Mouse (Mus musculus) midbrain, embryonic 14.5 days (tissue): ENCODE results near the gene F11r. TPM values are rescaled to one million over a fixed set of nuclear protein-coding genes. Genes with fewer than 3 reads are reported as not detected.

ENCODE experiments used
- ATAC-seq: fragments of 200-750 bp; cut with Nextera tagmentation; 2 replicates; pipeline ENCODE4 v1.8.0; 2017; ENCODE audit warnings: moderate number of reproducible peaks, moderate library complexity; ENCODE audit not compliant: low FRiP score, low TSS enrichment
- DNase-seq: peaks from one replicate; pipeline ENCODE4 v3.0.0-alpha.2; 2015
- H3K27ac ChIP-seq: fragments of 300-500 bp; sonication (generic); replicated peaks from 2 replicates; pipeline ENCODE4 v1.5.1; 2014; ENCODE audit warnings: mild to moderate bottlenecking, low read depth, low read length, moderate library complexity
- H3K27me3 ChIP-seq: fragments of 300-500 bp; sonication (generic); 2 replicates; pipeline ENCODE4 v1.6.1; 2014; ENCODE audit warnings: low read length, control low read depth, mixed read lengths; ENCODE audit not compliant: control insufficient read depth, insufficient read depth
- H3K36me3 ChIP-seq: fragments of 300-500 bp; sonication (generic); 2 replicates; pipeline ENCODE4 v1.6.1; 2014; ENCODE audit warnings: low read length, control low read depth; ENCODE audit not compliant: control insufficient read depth, insufficient read depth
- H3K4me1 ChIP-seq: fragments of 300-500 bp; sonication (generic); 2 replicates; pipeline ENCODE4 v1.6.1; 2014; ENCODE audit warnings: mild to moderate bottlenecking, antibody characterized with exemption, low read length, control low read depth; ENCODE audit not compliant: control insufficient read depth, insufficient read depth
- H3K4me2 ChIP-seq: fragments of 300-500 bp; sonication (generic); 2 replicates; pipeline ENCODE4 v1.6.1; 2014; ENCODE audit warnings: mild to moderate bottlenecking, low read length, moderate library complexity
- H3K4me3 ChIP-seq: fragments of 300-500 bp; sonication (generic); replicated peaks from 2 replicates; pipeline ENCODE4 v1.5.1; 2014; ENCODE audit warnings: low read depth, low read length
- H3K9ac ChIP-seq: fragments of 300-500 bp; sonication (generic); replicated peaks from 2 replicates; pipeline ENCODE4 v1.6.1; 2014; ENCODE audit warnings: mild to moderate bottlenecking, low read length, moderate library complexity
- H3K9me3 ChIP-seq: fragments of 300-500 bp; sonication (generic); 2 replicates; pipeline ENCODE4 v1.6.1; 2016; ENCODE audit warnings: low read length, control low read depth, mixed read lengths; ENCODE audit not compliant: control insufficient read depth
- WGBS: fragments of 180-500 bp; shearing (Covaris S2); extraction: QIAGEN DNeasy Blood & Tissue Kit; methylation state at CpG from one replicate; pipeline ENCODE4 v1.1.7; 2014; 5-methylcytosine and 5-hydroxymethylcytosine counted together
- polyA plus RNA-seq: library from polyadenylated mRNA; unstranded; fragments of >200 nt; fragmentation: Nextera tagmentation; extraction: Ambion mirVana; gene quantifications from 2 replicates; pipeline ENCODE4 v1.2.1, GENCODE M21; 2014

F11r gene
- polyA plus RNA-seq, 1 experiment from 2014 or later: 8.1 TPM

DNA sequence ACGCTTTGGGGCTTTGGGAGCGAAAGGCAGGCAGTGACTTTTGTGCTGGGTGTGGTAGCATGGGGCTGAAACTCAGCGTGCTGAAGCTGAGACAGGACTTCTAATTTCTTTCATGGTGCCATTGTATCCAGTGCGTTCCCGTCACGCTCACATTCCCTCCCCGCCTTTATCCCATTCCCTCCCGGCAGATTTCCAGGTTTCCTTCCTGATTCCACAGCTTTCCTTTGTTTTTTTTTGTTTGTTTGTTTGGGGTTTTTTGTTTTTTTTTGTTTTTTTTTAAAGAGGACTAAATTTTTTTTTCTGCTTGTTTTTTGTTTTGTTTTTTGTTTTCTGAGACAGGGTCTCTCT is 5.1 kb downstream of the F11r start:
- Histone ChIP-seq H3K4me3 (no peak overlapping the region), H3K27ac (no peak overlapping the region), H3K9ac (no peak overlapping the region), H3K4me2 (no peak overlapping the region), H3K4me1 (peaks cover 12% of the 10 kb centered on the region; the same call in 1 of the 2 replicates), H3K36me3 (no peaks in the 10 kb centered on the region), H3K27me3 (peaks cover 26% of the 10 kb centered on the region), H3K9me3 (0 out of 2 replicates have a peak, but pooled peaks cover 7% of the 10 kb centered on the region)
- no peak for ATAC-seq
- DNase-seq: no peak
- 51% methylated on average over 8 of the region's 8 CpGs for WGBS

DNA sequence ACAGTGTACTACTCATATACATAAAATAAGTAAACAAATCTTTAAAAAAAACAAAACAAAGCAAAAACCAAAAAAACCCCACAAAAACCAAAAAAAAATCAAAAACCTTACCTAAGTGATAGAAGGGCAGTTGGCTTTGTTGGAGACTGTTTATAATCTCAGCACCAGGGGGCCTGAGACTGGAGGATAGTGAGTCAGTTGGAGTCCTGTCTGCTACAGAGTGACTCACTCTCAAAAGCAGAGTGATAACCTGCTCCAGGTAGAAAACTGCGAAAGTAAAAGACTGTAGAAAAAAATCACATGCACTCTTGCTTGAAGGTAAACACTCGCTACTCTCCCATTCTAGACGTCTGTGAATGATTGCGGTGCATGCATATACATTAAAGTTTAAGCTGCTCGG is 7.7 kb downstream of the F11r start:
- 0 out of 2 replicates have a peak, but pooled peaks cover 7% of the 10 kb centered on the region for H3K9me3 ChIP-seq
- no peak overlapping the region for H3K27ac ChIP-seq
- no peak for DNase-seq
- no peak overlapping the region for H3K4me3 ChIP-seq
- ATAC-seq: no peak
- no peaks in the 10 kb centered on the region for H3K27me3 ChIP-seq
- no peaks in the 10 kb centered on the region for H3K36me3 ChIP-seq
- WGBS: 87% methylated on average over 5 of the region's 5 CpGs
- no peaks in the 10 kb centered on the region for H3K4me1 ChIP-seq
- H3K4me2 ChIP-seq: no peak overlapping the region
- no peak overlapping the region for H3K9ac ChIP-seq

DNA sequence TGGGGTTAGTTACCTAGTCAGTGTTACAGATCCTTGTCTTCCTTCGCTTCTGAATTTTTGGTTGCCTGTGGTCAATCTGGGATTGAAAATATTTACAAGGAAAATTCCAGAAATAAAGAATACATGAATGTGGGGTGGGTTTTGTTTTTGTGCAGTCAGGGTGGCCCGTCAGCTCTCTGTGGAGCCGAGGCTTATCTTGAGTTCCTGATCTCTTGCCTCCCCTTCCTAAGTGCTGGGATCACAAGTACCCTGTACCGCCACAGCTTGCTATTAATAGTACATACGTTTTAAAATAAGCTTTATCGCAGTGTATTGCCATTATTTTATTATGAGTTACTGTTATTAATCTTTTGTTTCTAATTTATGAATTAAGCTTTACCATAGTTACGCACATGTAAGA is 9.5 kb downstream of the F11r start:
- Histone ChIP-seq H3K4me2 (no peak overlapping the region), H3K27ac (no peak overlapping the region), H3K36me3 (no peaks in the 10 kb centered on the region), H3K27me3 (no peaks in the 10 kb centered on the region), H3K4me1 (no peaks in the 10 kb centered on the region), H3K9me3 (0 out of 2 replicates have a peak, but pooled peaks cover 7% of the 10 kb centered on the region), H3K4me3 (no peak overlapping the region), H3K9ac (no peak overlapping the region)
- ATAC-seq: no peak
- 90% methylated on average over 7 of the region's 7 CpGs for WGBS
- no peak for DNase-seq

DNA sequence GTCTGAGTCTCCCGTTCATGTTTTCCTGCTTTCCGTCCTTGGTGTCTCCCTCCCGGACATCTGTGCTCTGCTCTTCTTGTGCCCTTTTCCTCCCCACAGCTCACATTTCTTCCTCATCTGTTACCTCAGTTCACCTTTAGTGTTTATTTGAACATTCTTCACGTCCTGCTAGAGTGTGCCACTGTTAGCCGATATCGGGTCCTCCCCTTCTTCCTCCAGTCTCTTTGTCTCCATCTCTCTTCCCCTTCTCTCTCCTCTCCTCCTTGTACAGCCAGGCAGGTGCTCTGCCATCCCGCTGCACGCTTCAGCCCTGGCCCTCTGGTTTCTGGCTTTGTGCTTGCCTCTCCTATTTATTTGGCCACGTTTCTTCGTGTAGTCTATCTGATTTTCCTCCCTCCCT is 10.4 kb downstream of the F11r start:
- no peaks in the 10 kb centered on the region for H3K36me3 ChIP-seq
- ATAC-seq: no peak
- H3K27me3 ChIP-seq: no peaks in the 10 kb centered on the region
- H3K4me3 ChIP-seq: no peak overlapping the region
- H3K9ac ChIP-seq: no peak overlapping the region
- DNase-seq: no peak
- no peaks in the 10 kb centered on the region for H3K4me1 ChIP-seq
- 0 out of 2 replicates have a peak, but pooled peaks cover 7% of the 10 kb centered on the region for H3K9me3 ChIP-seq
- no peak overlapping the region for H3K4me2 ChIP-seq
- H3K27ac ChIP-seq: no peak overlapping the region
- 83% methylated on average over 10 of the region's 10 CpGs for WGBS

- ATAC-seq (no peak), DNase-seq (no peak)
- Histone ChIP-seq H3K9me3 (no peaks in the 10 kb centered on the region), H3K27ac (no peak overlapping the region), H3K36me3 (no peaks in the 10 kb centered on the region), H3K27me3 (no peaks in the 10 kb centered on the region), H3K4me1 (no peaks in the 10 kb centered on the region), H3K9ac (no peak overlapping the region), H3K4me2 (no peak overlapping the region), H3K4me3 (no peak overlapping the region)
- 88% methylated on average over 11 of the region's 11 CpGs for WGBS
Observed at GRCm38 (mm10) chr1:171450062-171450461, 12.7 kb downstream of the F11r start.

DNA sequence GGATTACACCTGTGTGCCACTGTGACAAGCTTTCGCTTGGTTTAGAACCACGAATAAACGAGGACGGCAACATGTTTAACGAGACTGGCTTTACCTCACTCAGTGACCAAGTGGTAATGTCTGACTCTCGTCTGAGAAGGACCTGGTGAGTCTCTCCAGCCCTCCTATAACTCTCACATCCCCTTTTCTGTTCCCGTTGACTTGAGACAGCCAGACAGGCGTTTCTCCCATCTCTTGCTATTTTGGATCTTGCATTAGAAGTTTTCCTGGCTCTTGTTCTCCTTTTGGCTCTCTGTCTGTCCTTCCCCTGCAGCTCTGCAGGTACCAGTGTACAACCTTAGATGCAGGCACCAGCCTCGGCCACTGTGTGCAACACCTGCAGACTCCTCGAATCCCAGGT is 13.7 kb downstream of the F11r start:
- ATAC-seq (no peak), DNase-seq (no peak)
- Histone ChIP-seq H3K36me3 (no peaks in the 10 kb centered on the region), H3K27ac (no peak overlapping the region), H3K4me2 (no peak overlapping the region), H3K9me3 (no peaks in the 10 kb centered on the region), H3K27me3 (no peaks in the 10 kb centered on the region), H3K4me3 (no peak overlapping the region), H3K4me1 (no peaks in the 10 kb centered on the region), H3K9ac (no peak overlapping the region)
- WGBS: 89% methylated on average over 10 of the region's 10 CpGs

GRCm38 (mm10) chr1:171452522-171452921 is 15.2 kb downstream of the F11r start:
- DNase-seq: no peak
- Histone ChIP-seq H3K27ac (no peak overlapping the region), H3K4me2 (no peak overlapping the region), H3K9me3 (no peaks in the 10 kb centered on the region), H3K36me3 (no peaks in the 10 kb centered on the region), H3K9ac (no peak overlapping the region), H3K4me3 (no peak overlapping the region), H3K4me1 (no peaks in the 10 kb centered on the region), H3K27me3 (no peaks in the 10 kb centered on the region)
- ATAC-seq: no peak
- WGBS: 77% methylated on average over 5 of the region's 5 CpGs

- ATAC-seq: no peak
- H3K9ac ChIP-seq: no peak overlapping the region
- no peak overlapping the region for H3K4me2 ChIP-seq
- WGBS: 90% methylated on average over 5 of the region's 5 CpGs
- no peak for DNase-seq
- no peak overlapping the region for H3K4me3 ChIP-seq
- H3K4me1 ChIP-seq: no peaks in the 10 kb centered on the region
- no peaks in the 10 kb centered on the region for H3K27me3 ChIP-seq
- H3K27ac ChIP-seq: no peak overlapping the region
- no peaks in the 10 kb centered on the region for H3K9me3 ChIP-seq
- H3K36me3 ChIP-seq: no peaks in the 10 kb centered on the region
Observed at GRCm38 (mm10) chr1:171452923-171453322, 15.6 kb downstream of the F11r start.

GRCm38 (mm10) chr1:171454926-171455325 is 17.6 kb downstream of the F11r start:
- Histone ChIP-seq H3K9ac (no peak overlapping the region), H3K27ac (no peak overlapping the region), H3K4me3 (no peak overlapping the region), H3K4me2 (no peak overlapping the region), H3K9me3 (no peaks in the 10 kb centered on the region), H3K27me3 (no peaks in the 10 kb centered on the region), H3K36me3 (no peaks in the 10 kb centered on the region), H3K4me1 (peaks cover 4% of the 10 kb centered on the region; the same call in 1 of the 2 replicates)
- WGBS: 82% methylated on average over 6 of the region's 6 CpGs
- no peak for ATAC-seq
- no peak for DNase-seq
